Comparison of ENCODE assay signal across 8 mouse cellular contexts in genomic region chrX:138914777-138915114, GRCm38 (mm10). TPM values are rescaled to one million over a fixed set of nuclear protein-coding genes. Genes with fewer than 3 reads are reported as not detected.
DNase-seq lines count a peak whose midpoint lies in the region; ATAC-seq lines count a peak whose summit lies in the region.

No protein-coding gene starts in this region.

- H3K4me2 ChIP-seq in embryonic facial prominence, embryonic 12.5 days (replicated peaks) = peak overlapping the region; percentile 58
- peak overlapping the region; percentile 84 for H3K4me2 ChIP-seq in hindbrain, embryonic 15.5 days
- H3K4me2 ChIP-seq in midbrain, embryonic 13.5 days (replicated peaks) = peak overlapping the region; percentile 78

- peak overlapping the region; percentile 61 for H3K4me3 ChIP-seq in heart, embryonic 10.5 days
- peak overlapping the region; percentile 45 for H3K4me3 ChIP-seq in embryonic facial prominence, embryonic 12.5 days
- H3K4me3 ChIP-seq in hindbrain, embryonic 15.5 days = peak overlapping the region; percentile 40
- peak overlapping the region; percentile 45 for H3K4me3 ChIP-seq in midbrain, embryonic 13.5 days (replicated peaks)

- no peak for ATAC-seq in embryonic facial prominence, embryonic 12.5 days (ENCODE audit: insufficient number of reproducible peaks, insufficient read depth, low FRiP score, low TSS enrichment)
- ATAC-seq in hindbrain, embryonic 15.5 days (ENCODE audit: low FRiP score, low read depth) = no peak
- no peak for ATAC-seq in midbrain, embryonic 13.5 days

- peak overlapping the region; percentile 47 for H3K9ac ChIP-seq in embryonic facial prominence, embryonic 12.5 days
- no peak overlapping the region for H3K9ac ChIP-seq in hindbrain, embryonic 15.5 days
- no peak overlapping the region for H3K9ac ChIP-seq in midbrain, embryonic 13.5 days (replicated peaks)

- WGBS in heart, embryonic 10.5 days = 29% methylated on average over 12 of the region's 12 CpGs
- WGBS in embryonic facial prominence, embryonic 12.5 days = 42% methylated on average over 12 of the region's 12 CpGs
- WGBS in hindbrain, embryonic 15.5 days = 26% methylated on average over 12 of the region's 12 CpGs
- 45% methylated on average over 12 of the region's 12 CpGs for WGBS in midbrain, embryonic 13.5 days

- peaks cover 16% of the 10 kb centered on the region; the same call in 1 of the 2 replicates for H3K27me3 ChIP-seq in heart, embryonic 10.5 days (ENCODE audit: insufficient read depth, poor library complexity, severe bottlenecking)
- H3K27me3 ChIP-seq in embryonic facial prominence, embryonic 12.5 days = peaks cover 15% of the 10 kb centered on the region
- H3K27me3 ChIP-seq in hindbrain, embryonic 15.5 days = peaks cover 30% of the 10 kb centered on the region
- peaks cover 44% of the 10 kb centered on the region for H3K27me3 ChIP-seq in midbrain, embryonic 13.5 days

- H3K4me1 ChIP-seq in heart, embryonic 10.5 days = no peaks in the 10 kb centered on the region
- H3K4me1 ChIP-seq in embryonic facial prominence, embryonic 12.5 days = no peaks in the 10 kb centered on the region
- no peaks in the 10 kb centered on the region; the same call in 1 of the 2 replicates for H3K4me1 ChIP-seq in hindbrain, embryonic 15.5 days (replicated peaks)
- H3K4me1 ChIP-seq in midbrain, embryonic 13.5 days (replicated peaks) = peaks cover 5% of the 10 kb centered on the region

- DNase-seq in heart, embryonic 10.5 days (ENCODE audit: low spot score) = no peak
- DNase-seq in heart, adult 18-20 months = no peak
- DNase-seq in adrenal gland, adult 2 months = no peak
- DNase-seq in gastrocnemius, adult 18-20 months (ENCODE audit: low spot score) = no peak
- DNase-seq in right cerebral cortex, postnatal 25 days = no peak

- H3K9me3 ChIP-seq in heart, embryonic 10.5 days = no peaks in the 10 kb centered on the region
- no peaks in the 10 kb centered on the region for H3K9me3 ChIP-seq in embryonic facial prominence, embryonic 12.5 days
- H3K9me3 ChIP-seq in hindbrain, embryonic 15.5 days = no peaks in the 10 kb centered on the region
- H3K9me3 ChIP-seq in midbrain, embryonic 13.5 days = no peaks in the 10 kb centered on the region

- H3K36me3 ChIP-seq in heart, embryonic 10.5 days = no peaks in the 10 kb centered on the region
- no peaks in the 10 kb centered on the region for H3K36me3 ChIP-seq in embryonic facial prominence, embryonic 12.5 days
- no peaks in the 10 kb centered on the region for H3K36me3 ChIP-seq in hindbrain, embryonic 15.5 days
- no peaks in the 10 kb centered on the region for H3K36me3 ChIP-seq in midbrain, embryonic 13.5 days

- H3K27ac ChIP-seq in heart, embryonic 10.5 days = peak overlapping the region; percentile 79
- H3K27ac ChIP-seq in embryonic facial prominence, embryonic 12.5 days = no peak overlapping the region; the same call in 1 of the 2 replicates
- no peak overlapping the region for H3K27ac ChIP-seq in hindbrain, embryonic 15.5 days (replicated peaks)
- no peak overlapping the region for H3K27ac ChIP-seq in midbrain, embryonic 13.5 days

RNA-seq across cellular contexts. Expression of gene Nrk, which starts 0.5 kb away (rescaled TPM):
- 19.2 and 28.9 TPM in 2 replicates for polyA plus RNA-seq in heart, embryonic 10.5 days (2016; fragmentation: Nextera tagmentation; extraction: Ambion mirVana)
- under 1 TPM; 0.32 to 0.54 TPM for total RNA-seq in heart, adult 18-20 months (2021)
- polyA plus RNA-seq in embryonic facial prominence, embryonic 12.5 days (2016; fragmentation: Nextera tagmentation; extraction: Ambion mirVana) = 28.8 and 36.3 TPM in 2 replicates
- polyA plus RNA-seq in hindbrain, embryonic 15.5 days (2015; fragmentation: Nextera tagmentation; extraction: Ambion mirVana) = 0.97 and 1.3 TPM in 2 replicates
- 0.73 and 1.3 TPM in 2 replicates for polyA plus RNA-seq in midbrain, embryonic 13.5 days (2015; fragmentation: Nextera tagmentation; extraction: Ambion mirVana)
- under 1 TPM; 0.35 to 0.46 TPM for total RNA-seq in adrenal gland, adult 2 months (2021)
- polyA plus RNA-seq in adrenal gland, adult 2 months (2012; rRNA removed) = 0.04 and 0.10 TPM in 2 replicates
- total RNA-seq in gastrocnemius, adult 18-20 months (2021) = under 1 TPM; 0.23 to 0.24 TPM
